Mouse (Mus musculus) splenic B cell, adult 2 months (primary cell): ENCODE results near the gene 9530053A07Rik.
A peak's percentile ranks its signal among the peaks of the same experiment; 100 is the strongest.

Source experiments
- DNase-seq: peaks from one replicate; pipeline ENCODE4 v3.0.0-alpha.2; 2011; ENCODE audit warnings: low read depth, low spot score
- H3K27me3 ChIP-seq: 2 replicates; pipeline ENCODE4 v1.6.1; 2012; ENCODE audit warnings: mild to moderate bottlenecking, low read length, moderate library complexity, mixed read lengths; ENCODE audit not compliant: control insufficient read depth, poor library complexity, insufficient read depth, severe bottlenecking
- H3K36me3 ChIP-seq: 2 replicates; pipeline ENCODE4 v1.6.1; 2012; ENCODE audit warnings: mild to moderate bottlenecking, low read length, moderate library complexity, mixed read lengths; ENCODE audit not compliant: control insufficient read depth, poor library complexity, insufficient read depth, severe bottlenecking

The 9530053A07Rik gene

DNA sequence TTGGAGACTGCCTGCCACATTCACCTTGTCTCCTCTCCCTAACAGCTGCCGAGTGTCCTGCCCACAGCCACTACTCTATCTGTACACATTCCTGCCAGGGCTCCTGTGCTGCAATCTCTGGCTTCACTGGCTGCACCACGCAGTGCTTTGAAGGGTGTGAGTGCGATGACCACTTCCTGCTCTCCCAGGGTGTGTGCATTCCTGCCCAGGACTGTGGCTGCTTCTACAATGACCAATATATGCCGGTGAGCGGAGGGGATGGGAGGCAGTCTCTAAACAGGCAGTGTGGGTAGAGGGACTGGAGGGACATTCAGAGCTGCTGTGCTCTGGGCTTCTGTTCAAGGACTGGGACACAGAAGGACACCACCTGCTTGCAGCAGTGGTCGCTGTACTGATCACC lies 30.0 kb downstream of the 9530053A07Rik start:
- DNase-seq, result no peak
- H3K36me3 ChIP-seq, result no peaks in the 10 kb centered on the region
- no peaks in the 10 kb centered on the region for H3K27me3 ChIP-seq

DNA sequence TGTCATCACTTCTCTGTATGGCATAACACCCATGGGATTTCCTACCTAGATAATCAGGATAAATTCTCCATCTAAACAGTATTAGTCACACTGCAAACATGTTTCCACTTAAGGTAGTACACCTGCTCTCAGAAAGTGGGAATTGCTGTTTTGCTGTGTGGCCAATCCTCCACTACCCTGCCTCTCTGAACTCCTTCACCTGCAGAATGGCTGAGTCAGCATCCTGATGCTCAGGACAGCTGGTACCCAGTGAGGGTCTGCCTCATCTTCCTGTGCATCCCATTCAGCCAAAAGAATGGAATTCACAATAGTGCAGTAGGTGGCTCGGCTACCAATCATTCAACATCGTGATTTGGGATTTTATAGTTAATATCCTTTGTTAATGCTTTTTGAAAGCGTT lies 30.6 kb downstream of the 9530053A07Rik start:
- Histone ChIP-seq H3K27me3 (no peaks in the 10 kb centered on the region), H3K36me3 (no peaks in the 10 kb centered on the region)
- no peak for DNase-seq

DNA sequence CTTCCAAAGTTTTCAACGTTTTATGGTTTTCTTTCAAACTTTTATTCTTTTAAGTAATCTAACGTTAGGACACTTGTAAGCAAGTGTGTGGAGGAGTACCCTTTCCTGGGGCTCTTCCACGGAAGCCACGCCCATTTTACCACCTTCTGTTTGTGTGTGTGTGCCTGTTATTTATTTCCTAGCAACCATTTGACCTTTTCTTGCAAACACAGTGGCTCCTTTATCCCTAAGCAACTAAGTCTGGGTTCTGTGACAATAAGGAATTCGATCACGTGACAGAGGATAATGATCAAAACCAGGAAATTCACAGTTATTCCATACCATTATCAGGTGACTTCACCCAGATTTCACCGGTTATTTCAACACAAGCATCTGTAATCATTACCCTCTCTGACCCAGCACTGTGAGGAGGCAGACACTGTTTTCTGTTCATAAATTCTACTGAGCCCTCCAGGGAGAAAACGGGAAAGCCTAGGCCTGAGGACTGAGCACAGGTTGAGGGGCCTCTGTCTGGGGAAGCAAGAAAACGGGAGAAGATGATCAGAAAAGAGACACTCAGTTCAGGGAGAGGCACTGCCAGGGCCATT lies 32.0 kb downstream of the 9530053A07Rik start:
- Histone ChIP-seq H3K36me3 (no peaks in the 10 kb centered on the region), H3K27me3 (no peaks in the 10 kb centered on the region)
- no peak for DNase-seq

DNA sequence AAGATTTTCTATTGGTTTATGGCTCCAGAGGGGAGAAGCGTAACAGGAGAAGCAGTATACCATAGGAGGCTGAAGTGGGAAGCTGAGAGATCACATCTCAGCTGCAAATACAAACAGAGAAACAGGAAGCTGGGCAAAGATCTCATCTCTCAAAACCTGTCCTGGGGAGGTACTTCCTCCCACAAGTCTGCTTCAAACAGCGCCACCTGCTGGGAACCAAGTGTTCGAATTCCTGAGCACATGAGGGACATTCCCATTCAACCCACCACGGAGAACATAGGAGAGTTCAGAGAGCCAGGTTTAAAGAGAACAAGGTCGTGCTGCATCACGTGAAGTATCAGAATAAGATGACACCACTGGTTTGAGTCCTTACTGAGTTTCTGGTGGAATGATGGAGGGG lies 36.1 kb downstream of the 9530053A07Rik start:
- Histone ChIP-seq H3K27me3 (no peaks in the 10 kb centered on the region), H3K36me3 (no peaks in the 10 kb centered on the region)

DNA sequence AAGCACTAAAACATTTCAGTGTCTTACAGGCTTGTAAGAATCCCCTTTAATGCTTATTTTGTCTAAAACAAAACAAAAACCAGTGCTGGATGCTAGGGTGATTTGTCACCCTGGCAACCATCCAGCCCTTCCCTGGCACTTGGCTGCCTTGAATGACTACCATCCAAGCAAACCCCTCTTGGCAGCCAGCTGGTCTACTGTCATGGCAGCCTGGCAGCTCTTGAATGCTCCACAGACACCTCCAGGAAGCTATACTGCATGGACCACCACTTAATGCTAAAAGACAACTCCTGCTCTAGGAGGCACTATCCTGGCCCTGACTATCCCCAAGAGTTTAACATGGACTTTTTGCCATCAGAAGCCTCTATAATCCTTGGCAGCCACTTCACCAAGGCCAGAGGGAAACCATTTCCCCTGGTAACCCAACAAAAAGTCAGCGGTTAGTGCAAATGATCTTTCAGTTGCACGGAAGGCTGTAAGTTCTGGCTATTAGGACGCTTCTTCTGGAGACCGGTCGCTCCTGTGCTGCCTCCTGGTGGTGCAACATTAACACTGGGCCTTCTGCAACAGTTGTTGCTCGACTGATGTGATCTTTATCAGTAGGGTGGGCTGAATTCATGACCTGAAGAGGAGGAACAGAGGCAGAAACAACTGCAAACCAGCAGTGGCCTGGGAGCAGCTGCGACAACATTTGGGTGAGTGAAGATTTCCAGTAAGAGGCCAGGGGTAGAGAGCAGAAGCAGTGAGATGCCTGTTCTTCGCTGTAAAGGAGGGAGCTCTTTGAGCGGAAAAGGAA lies 39.3 kb downstream of the 9530053A07Rik start:
- no peaks in the 10 kb centered on the region for H3K36me3 ChIP-seq
- DNase-seq, result peak; percentile 85
- no peaks in the 10 kb centered on the region for H3K27me3 ChIP-seq

More for the DNA sequence above, 36.1 kb downstream of the 9530053A07Rik start:
- DNase-seq, result peak; percentile 40

DNA sequence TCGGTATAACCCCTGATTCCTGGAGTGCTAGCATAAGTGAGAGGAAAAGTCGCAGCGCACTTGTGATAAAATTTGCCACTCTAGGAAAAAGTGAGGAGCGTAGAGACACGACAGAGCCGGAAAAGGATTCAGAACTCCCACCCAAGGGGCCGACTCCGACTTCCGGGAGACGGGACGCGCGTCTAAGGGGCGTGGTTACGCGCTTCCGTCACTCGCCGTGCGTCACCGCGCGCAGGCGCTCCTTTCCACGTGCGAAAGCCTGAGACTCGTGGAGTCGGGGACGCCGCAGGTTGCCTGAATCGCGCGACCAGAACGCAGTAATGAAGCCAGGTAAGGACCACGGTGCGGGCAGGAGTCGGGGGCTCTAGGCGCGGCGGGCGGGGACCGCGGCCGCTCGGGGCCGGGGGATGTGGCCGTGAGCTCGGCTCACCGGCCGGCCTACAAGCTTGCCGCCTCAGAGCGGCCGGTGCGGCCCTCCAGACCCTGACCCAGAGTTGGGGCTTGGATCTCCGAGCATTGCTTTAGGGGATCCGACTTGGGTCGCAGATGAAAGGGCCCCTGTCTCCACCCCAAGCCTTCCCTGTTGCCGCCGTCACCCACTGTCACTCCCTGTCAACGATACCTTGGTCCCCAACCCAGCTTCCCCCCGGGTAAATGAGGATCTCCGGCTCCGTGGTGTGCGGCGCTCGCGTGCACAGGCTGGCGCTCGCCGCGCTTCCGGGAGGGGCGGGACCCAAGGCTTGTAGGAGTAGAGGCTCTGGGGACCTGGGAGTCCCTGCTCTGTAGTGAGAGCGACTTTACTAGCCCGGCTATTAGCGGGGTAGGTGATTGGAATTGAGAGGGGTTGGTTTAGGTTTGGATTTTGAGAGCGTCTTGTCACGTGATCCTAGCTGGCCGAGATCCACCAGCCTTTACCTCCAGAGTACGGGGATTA lies 40.5 kb downstream of the 9530053A07Rik start, which contains the start of gene Fbl:
TSS of gene Fbl (plus strand) at position 222 of the 934 bp plus-strand sequence.
- no peaks in the 10 kb centered on the region for H3K27me3 ChIP-seq
- H3K36me3 ChIP-seq, result no peaks in the 10 kb centered on the region
- DNase-seq, result peak; percentile 96

DNA sequence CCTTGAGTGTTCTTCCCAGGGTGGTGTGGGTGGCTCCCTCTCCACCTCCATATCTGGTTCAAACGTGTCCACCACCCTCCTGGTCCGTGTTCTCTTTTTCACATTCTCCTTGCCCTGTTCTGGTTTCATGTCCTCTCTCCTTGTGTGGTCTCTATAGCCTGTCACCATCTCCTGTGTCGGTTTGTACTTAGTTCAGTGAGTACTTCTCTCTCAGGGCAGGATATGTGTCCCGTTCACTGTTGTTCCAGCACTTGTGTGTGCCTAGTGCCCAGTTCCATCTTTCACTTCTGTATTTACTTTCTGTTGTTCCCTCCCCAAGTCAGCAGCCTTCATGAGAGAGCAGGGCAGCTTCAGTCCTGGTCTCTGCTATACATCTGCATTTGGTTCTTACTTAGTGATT lies 46.1 kb downstream of the 9530053A07Rik start:
- Histone ChIP-seq H3K27me3 (no peaks in the 10 kb centered on the region), H3K36me3 (peaks cover 14% of the 10 kb centered on the region)
- DNase-seq, result peak; percentile 29

DNA sequence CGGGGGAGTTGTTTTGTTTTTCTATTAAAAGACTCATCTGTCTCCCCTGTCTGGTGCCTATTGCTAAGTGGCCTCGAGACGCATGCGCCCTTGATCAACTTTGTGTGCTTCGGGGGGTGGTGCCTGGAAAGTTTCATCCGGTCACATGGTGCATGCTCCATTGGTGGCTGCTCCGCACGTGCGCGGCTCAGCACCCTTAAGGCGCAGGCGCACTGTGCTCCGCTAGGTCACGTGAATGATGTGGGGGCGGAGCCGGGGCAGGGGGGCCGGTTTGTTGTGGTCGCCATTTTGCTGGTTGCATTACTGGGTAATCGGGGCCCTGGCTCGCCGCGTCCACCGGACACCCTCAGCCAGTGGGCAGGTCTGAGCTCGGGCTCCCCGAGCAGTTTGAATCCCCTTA lies 50.0 kb downstream of the 9530053A07Rik start, which contains the start of gene Dyrk1b:
TSS of gene Dyrk1b (plus strand) at position 242 of the 400 bp plus-strand sequence.
- Histone ChIP-seq H3K36me3 (peaks cover 20% of the 10 kb centered on the region), H3K27me3 (no peaks in the 10 kb centered on the region)
- DNase-seq, result peak; percentile 100

DNA sequence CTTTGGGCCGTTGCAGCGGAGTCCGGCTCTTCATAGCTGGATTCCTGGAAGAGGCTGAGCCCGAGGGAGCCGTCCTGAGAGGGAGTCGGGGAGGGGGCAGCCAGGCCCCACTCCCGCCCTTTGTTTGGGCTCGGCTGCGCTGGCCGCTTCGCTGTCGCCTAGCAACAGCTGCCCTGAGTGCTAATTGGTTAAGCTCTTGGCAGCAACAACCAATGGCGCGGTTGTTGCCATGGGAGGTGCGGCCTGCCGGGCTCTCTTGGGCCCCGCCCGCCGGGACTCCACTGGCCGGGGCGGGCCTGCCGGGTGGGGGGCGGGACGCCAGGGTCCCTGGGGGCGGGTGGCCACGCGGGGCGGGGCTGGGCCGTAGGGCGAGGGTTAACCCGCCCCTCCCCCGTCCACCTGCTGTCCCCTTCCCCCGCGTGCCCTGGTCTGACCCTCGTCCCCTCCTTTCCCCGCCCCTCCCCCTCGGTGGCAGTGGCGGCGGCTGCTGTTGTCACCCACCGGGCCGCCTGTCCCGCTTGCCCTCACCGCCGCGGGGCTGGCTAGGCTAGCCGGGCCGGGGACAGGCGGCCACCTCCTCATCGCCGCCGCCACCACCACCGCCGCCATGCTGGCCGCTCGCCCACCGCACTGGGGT lies 50.6 kb downstream of the 9530053A07Rik start:
- DNase-seq, result peak; percentile 95
- H3K27me3 ChIP-seq, result no peaks in the 10 kb centered on the region
- peaks cover 24% of the 10 kb centered on the region for H3K36me3 ChIP-seq

DNA sequence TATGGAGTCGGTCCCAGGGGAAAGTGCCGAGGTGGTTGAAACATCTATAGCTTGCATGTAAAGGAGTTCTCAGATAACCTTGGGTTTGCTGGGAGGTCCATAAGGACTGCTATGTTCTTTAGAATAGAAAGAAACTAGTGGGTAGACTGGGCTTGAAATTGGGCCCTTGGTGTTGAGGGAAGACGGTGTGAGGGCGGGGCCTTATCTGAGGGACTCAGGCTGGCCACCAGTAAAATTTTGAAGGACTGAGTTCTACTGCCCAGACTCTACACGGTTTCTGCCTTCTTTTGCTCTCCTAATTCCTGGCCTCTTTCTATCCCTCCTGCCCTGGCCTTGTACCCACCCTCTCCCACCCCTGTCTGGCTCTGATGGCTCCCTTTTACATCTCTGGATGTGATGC lies 51.6 kb downstream of the 9530053A07Rik start:
- no peak for DNase-seq
- Histone ChIP-seq H3K27me3 (no peaks in the 10 kb centered on the region), H3K36me3 (peaks cover 24% of the 10 kb centered on the region)

DNA sequence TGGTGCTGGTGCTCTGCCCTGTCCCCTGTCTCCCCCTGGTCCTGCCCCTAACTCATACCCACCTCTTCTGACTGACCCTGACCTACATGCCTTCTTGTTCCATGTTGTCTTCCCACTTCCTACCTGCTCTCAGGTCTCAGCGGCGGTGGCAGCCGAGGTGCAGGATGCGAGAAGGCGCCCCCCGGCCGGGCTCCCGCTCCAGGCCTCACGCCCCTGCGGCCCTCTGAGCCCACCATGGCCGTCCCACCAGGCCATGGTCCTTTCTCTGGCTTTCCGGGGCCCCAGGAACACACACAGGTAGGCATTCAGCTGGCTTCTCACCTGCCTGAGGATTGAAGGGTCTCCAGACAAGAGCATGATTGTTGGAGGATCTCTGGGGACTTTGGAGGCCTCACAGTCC lies 52.1 kb downstream of the 9530053A07Rik start:
- no peak for DNase-seq
- peaks cover 22% of the 10 kb centered on the region for H3K36me3 ChIP-seq
- no peaks in the 10 kb centered on the region for H3K27me3 ChIP-seq

DNA sequence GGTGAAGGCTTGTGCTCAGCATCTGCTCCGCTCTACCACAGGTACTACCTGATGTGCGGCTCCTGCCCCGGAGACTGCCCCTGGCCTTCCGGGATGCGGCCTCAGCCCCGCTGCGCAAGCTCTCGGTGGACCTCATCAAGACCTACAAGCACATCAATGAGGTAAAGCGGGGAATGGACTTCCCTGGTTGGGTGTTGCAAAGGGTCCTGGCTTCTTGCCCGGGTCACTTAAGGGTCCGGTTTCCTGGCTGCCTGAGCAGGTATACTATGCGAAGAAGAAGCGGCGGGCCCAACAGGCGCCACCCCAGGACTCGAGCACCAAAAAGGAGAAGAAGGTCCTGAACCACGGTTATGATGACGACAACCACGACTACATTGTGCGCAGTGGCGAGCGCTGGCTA lies 53.1 kb downstream of the 9530053A07Rik start:
- no peak for DNase-seq
- Histone ChIP-seq H3K36me3 (peaks cover 15% of the 10 kb centered on the region), H3K27me3 (no peaks in the 10 kb centered on the region)

DNA sequence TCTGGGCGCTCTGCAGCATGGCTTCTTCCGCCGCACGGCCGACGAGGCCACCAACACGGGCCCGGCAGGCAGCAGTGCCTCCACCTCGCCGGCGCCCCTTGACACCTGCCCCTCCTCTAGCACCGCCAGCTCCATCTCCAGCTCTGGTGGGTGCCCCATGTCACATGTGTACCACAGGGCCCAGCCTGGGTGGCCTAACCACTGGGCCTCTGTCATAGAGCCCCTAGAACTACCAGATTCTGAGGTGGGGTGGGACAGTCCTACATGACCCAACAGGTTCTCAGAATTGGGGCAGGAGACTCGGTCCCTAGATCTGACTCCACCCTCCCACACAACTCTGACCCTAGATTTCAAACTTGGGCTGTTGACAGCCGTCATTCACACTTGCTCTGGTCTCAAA lies 56.6 kb downstream of the 9530053A07Rik start:
- peaks cover 9% of the 10 kb centered on the region for H3K36me3 ChIP-seq
- no peak for DNase-seq
- H3K27me3 ChIP-seq, result no peaks in the 10 kb centered on the region

DNA sequence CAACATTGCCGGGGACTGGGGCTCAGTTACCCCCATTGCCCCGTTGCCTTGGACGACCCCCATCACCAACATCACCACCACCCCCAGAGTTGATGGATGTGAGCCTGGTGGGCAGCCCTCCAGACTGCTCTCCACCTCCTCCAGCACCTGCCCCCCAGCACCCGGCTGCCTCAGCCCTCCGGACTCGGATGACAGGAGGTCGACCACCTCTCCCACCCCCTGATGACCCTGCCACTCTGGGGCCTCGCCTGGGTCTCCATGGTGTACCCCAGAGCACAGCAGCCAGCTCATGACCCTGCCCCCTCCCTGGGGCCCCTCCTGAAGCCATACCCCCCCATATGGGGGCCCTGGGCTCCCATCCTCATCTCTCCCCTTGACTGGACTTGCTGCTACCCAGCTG lies 57.4 kb downstream of the 9530053A07Rik start:
- Histone ChIP-seq H3K27me3 (no peaks in the 10 kb centered on the region), H3K36me3 (peaks cover 9% of the 10 kb centered on the region)
- no peak for DNase-seq
